Mouse (Mus musculus) forebrain, embryonic 14.5 days (tissue): ENCODE measurements at regions not wholly inside any gene's neighbourhood (a gene's known extent, or its start where the extent isn't known, plus 50 kb on each side); places are given as distances from the start of the nearest gene placed in this dataset.

Experiments
- ATAC-seq: fragments of 200-750 bp; cut with Nextera tagmentation; 2 replicates; pipeline ENCODE4 v1.8.0; 2017; ENCODE audit warnings: mild to moderate bottlenecking, moderate library complexity
- DNase-seq: peaks from one replicate; pipeline ENCODE4 v3.0.0-alpha.2; 2015; ENCODE audit warnings: low spot score
- H3K27ac ChIP-seq: fragments of 300-500 bp; sonication (generic); 2 replicates; pipeline ENCODE4 v1.5.1; 2014; ENCODE audit warnings: low read depth, mild to moderate bottlenecking, control low read depth, low read length, moderate library complexity
- H3K27me3 ChIP-seq: fragments of 300-500 bp; sonication (generic); replicated peaks from 2 replicates; pipeline ENCODE4 v1.6.1; 2014; ENCODE audit warnings: low read length, control low read depth, mixed read lengths; ENCODE audit not compliant: control insufficient read depth, insufficient read depth
- H3K36me3 ChIP-seq: fragments of 300-500 bp; sonication (generic); 2 replicates; pipeline ENCODE4 v1.6.1; 2014; ENCODE audit warnings: low read length, control low read depth; ENCODE audit not compliant: control insufficient read depth, insufficient read depth
- H3K4me1 ChIP-seq: fragments of 300-500 bp; sonication (generic); 2 replicates; pipeline ENCODE4 v1.6.1; 2014; ENCODE audit warnings: antibody characterized with exemption, low read length, control low read depth; ENCODE audit not compliant: control insufficient read depth, insufficient read depth
- H3K4me2 ChIP-seq: fragments of 300-500 bp; sonication (generic); 2 replicates; pipeline ENCODE4 v1.6.1; 2014; ENCODE audit warnings: mild to moderate bottlenecking, control low read depth, low read length
- H3K4me3 ChIP-seq: fragments of 300-500 bp; sonication (generic); 2 replicates; pipeline ENCODE4 v1.5.1; 2014; ENCODE audit warnings: low read depth, low read length, control low read depth
- H3K9ac ChIP-seq: fragments of 300-500 bp; sonication (generic); 2 replicates; pipeline ENCODE4 v1.6.1; 2014; ENCODE audit warnings: mild to moderate bottlenecking, low read length, control low read depth, moderate library complexity
- H3K9me3 ChIP-seq: fragments of 300-500 bp; sonication (generic); replicated peaks from 2 replicates; pipeline ENCODE4 v1.6.1; 2016; ENCODE audit warnings: low read length, control low read depth, mixed read lengths; ENCODE audit not compliant: control insufficient read depth
- WGBS: fragments of 180-500 bp; shearing (Covaris S2); extraction: QIAGEN DNeasy Blood & Tissue Kit; methylation state at CpG from one replicate; pipeline ENCODE4 v1.1.7; 2014; 5-methylcytosine and 5-hydroxymethylcytosine counted together

GRCm38 (mm10) chr6:84391016-84391415, 202.7 kb downstream of the Cyp26b1 start:
- 100% methylated on average over 3 of the region's 3 CpGs for WGBS
- DNase-seq (no peak), ATAC-seq (no peak)
- Histone ChIP-seq H3K36me3 (no peaks in the 10 kb centered on the region), H3K27me3 (no peaks in the 10 kb centered on the region), H3K4me1 (no peaks in the 10 kb centered on the region), H3K9me3 (no peaks in the 10 kb centered on the region), H3K4me2 (no peak overlapping the region), H3K9ac (no peak overlapping the region), H3K27ac (no peak overlapping the region), H3K4me3 (no peak overlapping the region)

GRCm38 (mm10) chr6:84385696-84386095, 208.0 kb downstream of the Cyp26b1 start:
- H3K4me1 ChIP-seq = no peaks in the 10 kb centered on the region
- no peak for DNase-seq
- no peak overlapping the region for H3K4me3 ChIP-seq
- 63% methylated on average over 10 of the region's 10 CpGs for WGBS
- no peak overlapping the region for H3K9ac ChIP-seq
- ATAC-seq = no peak
- no peaks in the 10 kb centered on the region for H3K36me3 ChIP-seq
- no peak overlapping the region for H3K27ac ChIP-seq
- no peak overlapping the region for H3K4me2 ChIP-seq
- H3K9me3 ChIP-seq = no peaks in the 10 kb centered on the region
- H3K27me3 ChIP-seq = no peaks in the 10 kb centered on the region

GRCm38 (mm10) chr6:84383718-84384117, 210.0 kb downstream of the Cyp26b1 start:
- Histone ChIP-seq H3K4me1 (no peaks in the 10 kb centered on the region), H3K9me3 (no peaks in the 10 kb centered on the region), H3K27ac (no peak overlapping the region), H3K36me3 (no peaks in the 10 kb centered on the region), H3K4me3 (no peak overlapping the region), H3K9ac (no peak overlapping the region), H3K27me3 (no peaks in the 10 kb centered on the region), H3K4me2 (no peak overlapping the region)
- ATAC-seq (no peak), DNase-seq (no peak)
- WGBS = 87% methylated on average over 3 of the region's 3 CpGs

- DNase-seq (no peak), ATAC-seq (no peak)
- no peaks in the 10 kb centered on the region for H3K27me3 ChIP-seq
- H3K36me3 ChIP-seq = no peaks in the 10 kb centered on the region
- 86% methylated on average over 3 of the region's 3 CpGs for WGBS
- H3K9me3 ChIP-seq = no peaks in the 10 kb centered on the region
- no peak overlapping the region for H3K27ac ChIP-seq
- no peak overlapping the region for H3K4me2 ChIP-seq
- no peaks in the 10 kb centered on the region for H3K4me1 ChIP-seq
- H3K9ac ChIP-seq = no peak overlapping the region
- H3K4me3 ChIP-seq = no peak overlapping the region
Observed at GRCm38 (mm10) chr6:84383141-84383540, 210.6 kb downstream of the Cyp26b1 start.

- H3K4me1 ChIP-seq = no peaks in the 10 kb centered on the region
Observed at GRCm38 (mm10) chr6:84381571-84381970, 212.1 kb downstream of the Cyp26b1 start.

GRCm38 (mm10) chr6:84376666-84377065, 217.0 kb downstream of the Cyp26b1 start:
- WGBS = 85% methylated on average over 11 of the region's 11 CpGs
- no peak overlapping the region for H3K9ac ChIP-seq
- H3K4me3 ChIP-seq = no peak overlapping the region
- no peaks in the 10 kb centered on the region for H3K36me3 ChIP-seq
- H3K27ac ChIP-seq = no peak overlapping the region
- ATAC-seq (no peak), DNase-seq (no peak)
- no peak overlapping the region for H3K4me2 ChIP-seq
- no peaks in the 10 kb centered on the region for H3K27me3 ChIP-seq
- no peaks in the 10 kb centered on the region for H3K9me3 ChIP-seq
- H3K4me1 ChIP-seq = no peaks in the 10 kb centered on the region

More at GRCm38 (mm10) chr6:84381571-84381970, 212.1 kb downstream of the Cyp26b1 start:
- 94% methylated on average over 10 of the region's 10 CpGs for WGBS
- Histone ChIP-seq H3K27me3 (no peaks in the 10 kb centered on the region), H3K36me3 (no peaks in the 10 kb centered on the region), H3K4me3 (no peak overlapping the region), H3K9ac (no peak overlapping the region), H3K27ac (no peak overlapping the region), H3K4me2 (no peak overlapping the region), H3K9me3 (no peaks in the 10 kb centered on the region)
- ATAC-seq = no peak
- no peak for DNase-seq

- H3K36me3 ChIP-seq = no peaks in the 10 kb centered on the region
- no peak overlapping the region for H3K4me3 ChIP-seq
- WGBS = 16% methylated on average over 8 of the region's 8 CpGs
- peak; percentile 75 for DNase-seq
- H3K9ac ChIP-seq = no peak overlapping the region
- no peak overlapping the region for H3K27ac ChIP-seq
- H3K27me3 ChIP-seq = no peaks in the 10 kb centered on the region
- no peaks in the 10 kb centered on the region for H3K4me1 ChIP-seq
- H3K9me3 ChIP-seq = no peaks in the 10 kb centered on the region
- ATAC-seq = peak; percentile 37; the same call in 1 of the 2 replicates
- no peak overlapping the region for H3K4me2 ChIP-seq
Observed at GRCm38 (mm10) chr6:84375498-84375897, 218.2 kb downstream of the Cyp26b1 start.

- Histone ChIP-seq H3K4me1 (no peaks in the 10 kb centered on the region), H3K4me3 (no peak overlapping the region), H3K4me2 (no peak overlapping the region), H3K9ac (no peak overlapping the region), H3K9me3 (no peaks in the 10 kb centered on the region), H3K27ac (no peak overlapping the region), H3K27me3 (no peaks in the 10 kb centered on the region), H3K36me3 (no peaks in the 10 kb centered on the region)
- WGBS = 63% methylated on average over 6 of the region's 6 CpGs
- ATAC-seq (no peak), DNase-seq (no peak)
Observed at GRCm38 (mm10) chr6:84366365-84366764, 227.3 kb downstream of the Cyp26b1 start.

- H3K9me3 ChIP-seq = no peaks in the 10 kb centered on the region
- no peak for ATAC-seq
- WGBS = 76% methylated on average over 4 of the region's 4 CpGs
Observed at GRCm38 (mm10) chr6:84365914-84366313, 227.8 kb downstream of the Cyp26b1 start.

More at GRCm38 (mm10) chr6:84365914-84366313, 227.8 kb downstream of the Cyp26b1 start:
- Histone ChIP-seq H3K27me3 (no peaks in the 10 kb centered on the region), H3K4me1 (no peaks in the 10 kb centered on the region), H3K36me3 (no peaks in the 10 kb centered on the region), H3K4me3 (no peak overlapping the region), H3K4me2 (no peak overlapping the region), H3K27ac (no peak overlapping the region), H3K9ac (no peak overlapping the region)
- DNase-seq = no peak
